Mouse (Mus musculus): ENCODE data around the gene Acyp2. TPM values are rescaled to one million over a fixed set of nuclear protein-coding genes. Genes with fewer than 3 reads are reported as not detected.
A peak's percentile ranks its signal among the peaks of the same experiment; 100 is the strongest.
"Not testable (repeated sequence)": the region's sequence is repeated elsewhere in the genome, so short reads cannot be mapped to it uniquely, and the experiment has no call there.

Gene Acyp2
- total RNA-seq (2021) = 10 to 100 TPM; 25.4 to 29.2 TPM

GRCm38 (mm10) chr11:30649001-30649637 lies at the start of gene Acyp2:
TSS of gene Acyp2 (minus strand) at chr11:30649587.
- DNase-seq (ENCODE audit: extremely low spot score in 1 of 2, low spot score in 1 of 2) = peak; percentile 70 to 74

- no peak for DNase-seq (ENCODE audit: extremely low spot score in 1 of 2, low spot score in 1 of 2)
Observed at GRCm38 (mm10) chr11:30689421-30689820, 40.0 kb upstream of the Acyp2 start.

GRCm38 (mm10) chr11:30676086-30676485 lies 26.7 kb upstream of the Acyp2 start:
- peak in 1 of 2 experiments; percentile 18 for DNase-seq (ENCODE audit: extremely low spot score in 1 of 2, low spot score in 1 of 2)

- DNase-seq (ENCODE audit: extremely low spot score in 1 of 2, low spot score in 1 of 2) = no peak
Observed at GRCm38 (mm10) chr11:30672719-30673118, 23.3 kb upstream of the Acyp2 start.

GRCm38 (mm10) chr11:30663001-30663400 lies 13.6 kb upstream of the Acyp2 start:
- no peak for DNase-seq (ENCODE audit: extremely low spot score in 1 of 2, low spot score in 1 of 2)

GRCm38 (mm10) chr11:30662591-30662990 lies 13.2 kb upstream of the Acyp2 start:
- no peak for DNase-seq (ENCODE audit: extremely low spot score in 1 of 2, low spot score in 1 of 2)

GRCm38 (mm10) chr11:30657069-30657468 lies 7.7 kb upstream of the Acyp2 start:
- peak in 1 of 2 experiments; percentile 30 for DNase-seq (ENCODE audit: extremely low spot score in 1 of 2, low spot score in 1 of 2)

- DNase-seq (ENCODE audit: extremely low spot score in 1 of 2, low spot score in 1 of 2) = no peak
Observed at GRCm38 (mm10) chr11:30656060-30656459, 6.7 kb upstream of the Acyp2 start.

- no peak for DNase-seq (ENCODE audit: extremely low spot score in 1 of 2, low spot score in 1 of 2)
Observed at GRCm38 (mm10) chr11:30650416-30650815, 1.0 kb upstream of the Acyp2 start.

- no peak for DNase-seq (ENCODE audit: extremely low spot score in 1 of 2, low spot score in 1 of 2)
Observed at GRCm38 (mm10) chr11:30635674-30636073, 13.7 kb downstream of the Acyp2 start.

- DNase-seq (ENCODE audit: extremely low spot score in 1 of 2, low spot score in 1 of 2) = no peak
Observed at GRCm38 (mm10) chr11:30630514-30630913, 18.9 kb downstream of the Acyp2 start.

GRCm38 (mm10) chr11:30623218-30623617 lies 26.2 kb downstream of the Acyp2 start:
- no peak for DNase-seq (ENCODE audit: extremely low spot score in 1 of 2, low spot score in 1 of 2)

GRCm38 (mm10) chr11:30621386-30622363 lies 27.7 kb downstream of the Acyp2 start:
- DNase-seq (ENCODE audit: extremely low spot score in 1 of 2, low spot score in 1 of 2) = not testable (repeated sequence)

- no peak for DNase-seq (ENCODE audit: extremely low spot score in 1 of 2, low spot score in 1 of 2)
Observed at GRCm38 (mm10) chr11:30618235-30618634, 31.2 kb downstream of the Acyp2 start.

GRCm38 (mm10) chr11:30617571-30618097 lies 31.8 kb downstream of the Acyp2 start:
- no peak for DNase-seq (ENCODE audit: extremely low spot score in 1 of 2, low spot score in 1 of 2)

GRCm38 (mm10) chr11:30615977-30616376 lies 33.4 kb downstream of the Acyp2 start:
- DNase-seq (ENCODE audit: extremely low spot score in 1 of 2, low spot score in 1 of 2) = no peak

GRCm38 (mm10) chr11:30613916-30614546 lies 35.4 kb downstream of the Acyp2 start:
- DNase-seq (ENCODE audit: extremely low spot score in 1 of 2, low spot score in 1 of 2) = no peak

- no peak for DNase-seq (ENCODE audit: extremely low spot score in 1 of 2, low spot score in 1 of 2)
Observed at GRCm38 (mm10) chr11:30612699-30613098, 36.7 kb downstream of the Acyp2 start.

GRCm38 (mm10) chr11:30609247-30609646 lies 40.1 kb downstream of the Acyp2 start:
- no peak for DNase-seq (ENCODE audit: extremely low spot score in 1 of 2, low spot score in 1 of 2)

GRCm38 (mm10) chr11:30607587-30608518 lies 41.5 kb downstream of the Acyp2 start:
- DNase-seq (ENCODE audit: extremely low spot score in 1 of 2, low spot score in 1 of 2) = no peak
